Mouse (Mus musculus) neural tube, embryonic 10.5 days (tissue): ENCODE results near the gene Eno2.
A peak's percentile ranks its signal among the peaks of the same experiment; 100 is the strongest.
"Not testable (repeated sequence)": the region's sequence is repeated elsewhere in the genome, so short reads cannot be mapped to it uniquely, and the experiment has no call there.

Source experiments
- DNase-seq: peaks from one replicate; pipeline ENCODE4 v3.0.0-alpha.2; 2017; ENCODE audit warnings: low spot score; ENCODE audit errors: extremely low spot score

The Eno2 gene

DNA sequence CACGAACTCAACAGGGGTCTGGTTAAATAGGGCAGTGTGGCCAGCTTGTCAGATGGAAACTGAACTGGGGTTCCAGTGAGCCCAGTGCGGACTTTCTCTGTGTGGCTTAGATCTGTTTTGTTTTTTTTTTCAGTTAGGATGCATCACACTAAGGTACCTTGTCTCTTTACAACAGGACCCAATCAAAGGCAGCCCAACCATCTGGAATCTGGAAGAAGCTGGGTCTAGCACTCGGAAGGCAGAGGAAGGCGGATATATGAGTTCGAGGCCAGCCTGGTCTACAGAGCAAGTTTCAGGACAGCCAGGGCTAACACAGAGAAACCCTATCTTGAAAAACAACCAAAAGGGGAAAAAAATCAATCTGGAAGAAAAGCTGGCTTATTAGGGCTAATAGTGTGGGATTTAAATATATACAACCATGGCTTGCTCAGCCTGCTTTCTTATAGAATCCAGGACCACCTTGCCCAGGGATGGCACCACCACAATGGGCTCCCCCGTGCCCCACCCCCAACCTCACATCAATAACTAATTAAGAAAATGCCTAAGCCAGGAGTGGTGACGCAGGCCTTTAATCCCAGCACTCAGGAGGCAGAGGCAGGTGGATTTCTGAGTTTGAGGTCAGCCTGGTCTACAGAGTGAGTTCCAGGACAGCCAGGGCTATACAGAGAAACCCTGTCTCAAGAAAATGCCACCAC, 37.1 kb upstream of the Eno2 start:
- DNase-seq, result no peak

DNA sequence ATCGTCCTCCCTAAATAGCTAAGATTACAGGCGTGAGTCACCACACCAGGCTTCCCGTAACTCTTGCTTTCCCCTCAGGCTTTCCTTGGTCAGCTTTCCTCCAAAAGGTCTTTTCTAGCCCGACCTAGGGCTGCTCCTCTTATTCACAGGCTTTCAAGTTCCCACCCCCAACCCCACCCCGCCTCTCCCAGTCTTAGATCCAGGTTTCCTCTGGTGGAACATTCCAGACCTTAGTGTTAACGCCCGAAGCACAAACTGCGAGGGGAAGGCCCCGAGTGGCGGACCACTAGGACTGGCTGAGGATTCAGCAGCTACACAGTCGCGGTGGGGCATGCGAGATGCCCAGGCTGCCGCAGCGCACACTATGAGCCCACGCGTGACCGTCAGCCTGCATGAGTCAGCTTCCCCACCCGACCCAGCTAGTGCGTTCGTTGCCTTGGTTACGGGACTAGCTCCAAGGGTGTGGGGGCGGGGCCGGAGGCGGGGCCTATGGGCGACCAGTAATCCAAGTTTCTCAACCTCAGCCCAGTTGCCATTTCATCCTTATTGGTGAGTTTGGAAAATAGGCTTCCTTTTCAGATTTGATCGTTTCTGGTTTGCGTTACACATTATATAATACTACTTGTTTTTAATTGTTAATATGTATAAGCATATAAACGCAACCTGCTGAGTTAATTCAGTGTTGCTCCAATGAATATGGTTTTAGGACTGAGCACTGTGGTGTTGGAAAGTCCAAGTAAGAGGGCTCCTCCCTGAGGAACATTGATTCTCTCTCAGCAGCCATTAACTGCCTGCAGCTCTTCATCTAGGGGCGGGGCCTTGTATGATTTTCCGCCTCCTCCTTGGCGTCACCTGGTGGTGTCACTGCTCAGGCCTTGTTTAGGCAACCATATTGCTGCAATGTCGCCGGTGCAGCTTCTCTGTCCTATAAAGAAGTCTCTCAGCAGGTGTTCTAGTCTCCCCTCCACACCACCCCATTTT, 36.2 kb upstream of the Eno2 start:
- DNase-seq, result peak; percentile 91

DNA sequence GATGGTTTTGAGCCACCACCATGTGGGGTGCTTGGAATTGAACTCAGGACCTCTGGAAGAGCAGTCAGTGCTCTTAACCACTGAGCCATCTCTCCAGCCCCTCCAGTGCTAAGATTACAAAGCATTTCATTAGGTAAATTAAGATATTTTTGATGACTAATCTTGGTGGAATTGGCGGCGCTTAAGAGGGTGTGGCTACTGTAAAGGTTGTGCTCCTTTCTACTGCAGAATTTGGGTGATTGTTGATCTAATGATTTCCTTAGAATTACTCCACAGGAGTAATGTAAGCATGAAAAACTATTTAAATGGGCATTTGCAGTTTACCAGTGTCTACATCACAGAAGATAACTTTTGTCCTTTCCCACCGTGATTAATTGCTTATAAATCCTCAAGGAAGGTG, 34.9 kb upstream of the Eno2 start:
- no peak for DNase-seq

DNA sequence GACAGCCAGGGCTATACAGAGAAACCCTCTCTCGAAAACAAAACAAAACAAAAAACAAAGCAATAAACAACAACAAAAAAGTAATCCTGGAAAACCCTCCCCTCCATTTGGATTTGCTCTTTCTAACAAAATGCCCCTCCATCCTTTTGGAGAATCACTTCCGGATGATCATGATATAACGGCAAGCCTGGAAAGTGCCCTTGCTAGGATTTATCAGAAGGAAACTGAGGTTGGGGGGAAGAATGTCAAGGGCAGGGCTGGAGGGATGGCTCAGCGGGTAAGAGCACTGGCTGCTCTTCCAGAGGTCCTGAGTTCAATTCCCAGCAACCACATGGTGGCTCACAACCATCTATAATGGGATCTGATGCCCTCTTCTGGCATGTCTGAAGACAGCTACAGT, 34.2 kb upstream of the Eno2 start:
- not testable (repeated sequence) for DNase-seq

DNA sequence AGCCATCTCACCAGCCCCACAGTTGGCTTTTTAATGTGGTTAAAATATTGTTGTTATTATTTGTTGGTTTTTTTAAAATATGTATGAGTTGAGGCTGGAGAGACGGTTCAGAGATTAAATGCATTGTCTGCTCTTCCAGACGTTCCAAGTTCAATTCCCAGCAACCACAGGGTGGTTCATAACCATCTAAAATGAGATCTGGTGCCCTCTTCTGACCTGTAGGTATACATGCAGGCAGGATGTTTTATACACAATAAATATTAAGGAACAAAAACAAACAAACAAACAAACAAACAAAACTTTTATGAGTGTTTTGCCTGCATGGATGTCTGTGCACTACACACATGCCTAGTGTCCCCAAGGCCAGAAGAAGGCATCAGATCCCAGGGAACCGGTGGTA, 33.6 kb upstream of the Eno2 start:
- no peak for DNase-seq

DNA sequence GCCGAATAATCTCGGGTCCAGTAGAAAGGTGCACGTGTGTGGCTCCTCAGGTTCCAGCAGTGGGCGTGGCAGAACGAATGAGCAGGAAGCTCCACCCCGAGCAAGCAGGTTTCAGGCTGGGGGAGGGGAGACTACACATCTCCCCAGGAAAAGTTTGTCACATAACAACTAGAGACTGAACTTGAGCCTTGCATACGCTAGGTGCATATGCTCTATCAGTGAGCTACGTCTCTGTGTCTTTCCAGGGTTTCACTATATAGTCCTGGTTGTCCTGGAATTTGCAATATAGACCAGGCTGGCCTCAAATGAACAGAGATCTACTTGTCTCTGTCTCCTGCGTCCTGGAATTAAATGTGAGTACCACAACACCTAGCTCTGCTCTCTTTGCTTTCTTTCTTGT, 32.9 kb upstream of the Eno2 start:
- not testable (repeated sequence) for DNase-seq

DNA sequence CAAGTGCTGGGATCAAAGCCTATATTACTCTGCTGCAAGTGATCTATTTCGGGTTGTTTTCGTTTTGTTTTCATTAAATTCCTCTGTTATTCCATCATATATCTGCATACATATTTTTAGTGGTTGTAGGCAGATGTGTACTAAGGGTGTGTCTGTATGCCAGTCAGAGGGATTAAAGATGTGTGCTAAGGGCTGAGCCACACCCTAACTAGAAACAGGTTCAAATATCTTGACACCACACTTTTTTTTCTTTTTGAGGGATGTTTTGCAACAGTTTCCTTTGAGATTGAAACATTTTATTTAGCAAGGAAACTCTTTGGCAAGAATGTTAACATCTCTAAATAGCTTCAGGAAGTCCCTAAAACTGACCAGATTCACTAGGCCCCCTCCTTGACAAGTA, 26.7 kb upstream of the Eno2 start:
- DNase-seq, result no peak

DNA sequence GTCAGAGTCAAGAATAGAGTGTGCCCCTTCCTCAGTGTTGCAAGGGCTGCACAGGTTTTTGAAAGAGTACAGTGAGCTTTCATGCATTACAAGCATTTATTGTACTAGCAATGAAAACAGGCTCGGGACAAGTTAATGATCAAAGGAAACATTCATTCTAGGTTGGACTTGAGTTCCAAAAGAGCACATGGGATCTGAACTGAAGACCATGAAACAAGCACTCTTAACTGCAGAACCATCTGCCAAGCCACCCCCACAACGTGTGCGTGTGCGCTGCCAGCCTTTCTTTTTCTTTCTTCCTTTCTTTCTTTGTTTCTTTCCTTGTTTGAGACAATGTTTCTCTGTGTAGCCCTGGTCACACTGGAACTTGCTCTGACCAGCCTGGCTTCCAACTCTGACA, 26.3 kb upstream of the Eno2 start:
- DNase-seq, result no peak

DNA sequence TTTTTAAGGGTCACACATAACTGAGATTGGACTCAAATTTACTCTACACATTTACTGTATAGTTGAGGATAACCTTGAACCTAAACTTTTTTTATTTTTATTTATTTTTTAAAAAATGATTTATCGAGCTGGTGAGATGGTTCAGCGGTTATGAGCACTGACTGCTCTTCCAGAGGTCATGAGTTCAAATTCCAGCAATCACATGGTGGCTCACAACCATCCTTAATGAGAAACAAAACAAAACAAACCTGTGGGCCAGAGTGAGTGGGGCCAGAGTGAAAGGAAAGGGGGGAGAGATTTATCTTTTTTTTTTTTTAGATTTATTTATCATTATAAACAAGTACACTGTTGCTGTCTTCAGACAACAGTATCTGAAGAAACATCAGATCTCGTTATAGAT, 22.4 kb upstream of the Eno2 start:
- DNase-seq, result no peak

DNA sequence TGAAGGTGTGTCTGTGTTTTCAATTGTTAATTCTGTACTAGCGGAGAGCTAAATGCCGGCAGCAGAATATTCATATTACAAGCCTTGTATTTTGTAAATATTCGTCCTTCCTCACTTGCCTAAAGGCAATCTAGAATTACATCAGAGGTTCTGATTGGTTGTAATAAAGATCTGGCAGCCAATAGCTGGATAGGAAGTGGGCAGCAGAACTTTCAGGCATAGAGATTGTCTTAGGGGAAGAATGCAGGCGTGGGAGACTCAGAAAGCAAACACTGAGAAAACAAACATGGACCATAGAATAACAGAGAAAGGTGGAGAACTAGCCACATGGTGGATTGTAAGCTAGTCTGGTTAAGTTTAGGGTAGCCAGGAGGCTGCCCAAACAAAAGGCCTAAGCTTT, 20.6 kb upstream of the Eno2 start:
- no peak for DNase-seq

DNA sequence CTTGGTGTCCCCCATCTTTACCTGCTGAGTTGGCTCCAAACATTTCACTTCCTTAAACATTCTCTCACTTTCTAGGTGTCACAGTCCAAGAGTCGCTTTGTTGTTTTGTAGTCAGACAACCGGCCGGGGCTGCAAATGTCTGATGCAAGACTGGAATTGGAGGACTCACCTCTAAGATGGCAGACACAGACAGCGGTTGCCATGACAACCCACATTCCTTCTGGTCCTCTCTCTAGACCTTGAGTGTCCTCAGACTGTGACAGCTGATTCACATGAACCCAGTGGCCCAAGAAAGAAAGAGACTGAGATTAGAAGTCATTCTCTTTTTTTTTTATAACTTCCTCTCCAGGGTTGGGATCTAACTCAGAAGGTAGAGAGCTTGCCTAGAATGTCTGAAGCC, 20.0 kb upstream of the Eno2 start:
- no peak for DNase-seq

DNA sequence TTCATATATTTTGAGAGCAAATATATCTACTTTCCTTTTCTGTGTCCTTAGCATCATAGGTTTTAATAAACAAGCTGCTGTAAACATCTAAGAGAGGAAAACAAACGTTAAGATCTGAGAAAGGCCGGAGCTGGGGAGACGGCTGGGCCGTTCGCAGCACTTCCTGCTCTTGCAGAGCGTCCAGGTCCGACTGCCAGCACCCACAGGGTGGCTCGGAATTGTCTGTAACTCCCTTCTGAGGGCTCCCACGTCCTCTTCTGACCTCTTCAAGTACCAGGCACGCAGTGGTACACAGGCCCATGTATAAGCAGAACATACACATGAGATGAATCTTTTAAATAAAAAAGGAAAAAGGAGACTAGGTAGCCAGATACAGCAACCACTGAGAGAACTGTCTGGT, 18.2 kb upstream of the Eno2 start:
- no peak for DNase-seq

DNA sequence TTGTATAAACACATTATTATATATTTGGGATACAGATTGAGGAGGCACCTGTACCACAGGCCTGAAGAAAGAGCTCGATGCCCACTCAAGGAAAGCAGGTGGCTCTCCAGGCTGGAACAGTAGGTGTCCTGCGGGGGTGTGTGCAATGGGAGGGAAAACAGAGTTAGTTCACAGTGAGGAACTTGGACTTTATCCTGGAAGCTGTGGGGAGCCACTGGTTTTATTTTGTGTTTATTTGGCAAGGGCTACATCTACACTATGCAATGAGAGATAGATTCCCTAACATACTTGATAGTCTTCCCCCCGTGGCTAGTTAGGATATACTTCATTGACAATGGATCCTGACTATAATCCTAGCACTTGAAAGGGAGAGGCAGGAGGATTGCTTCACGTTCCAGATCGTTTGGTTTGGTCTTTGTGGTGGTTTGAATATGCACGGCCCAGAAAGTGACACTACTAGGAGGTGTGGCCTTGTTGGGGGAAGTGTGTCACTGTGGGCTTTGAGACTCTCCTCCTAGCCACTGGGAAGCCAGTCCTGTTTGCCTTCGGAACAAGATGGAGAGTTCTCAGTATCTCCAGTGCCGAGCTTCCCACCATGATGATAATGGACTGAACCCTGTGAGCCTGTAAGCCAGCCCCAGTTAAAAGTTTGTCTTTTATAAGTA, 17.4 kb upstream of the Eno2 start:
- no peak for DNase-seq

DNA sequence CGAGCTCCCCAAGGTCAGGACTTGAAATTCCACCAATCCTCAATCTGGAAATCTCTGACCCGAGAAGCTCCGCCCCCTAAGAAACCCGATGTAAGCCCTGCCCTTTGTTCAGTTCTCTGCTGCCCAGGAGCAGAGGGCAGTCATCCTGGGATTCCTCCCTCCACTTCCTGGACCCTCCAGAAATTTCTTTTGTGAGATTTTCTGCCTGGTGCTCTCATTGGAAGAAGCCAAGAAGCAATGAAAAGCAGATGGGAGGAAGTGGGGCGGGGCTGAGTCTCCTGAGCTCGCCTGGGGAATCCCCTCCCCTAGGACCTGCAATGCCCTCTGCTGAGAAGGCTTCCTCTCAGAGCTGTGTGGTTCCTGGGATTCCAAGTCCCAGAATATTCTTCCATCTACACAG, 13.0 kb upstream of the Eno2 start:
- peak; percentile 39 for DNase-seq

DNA sequence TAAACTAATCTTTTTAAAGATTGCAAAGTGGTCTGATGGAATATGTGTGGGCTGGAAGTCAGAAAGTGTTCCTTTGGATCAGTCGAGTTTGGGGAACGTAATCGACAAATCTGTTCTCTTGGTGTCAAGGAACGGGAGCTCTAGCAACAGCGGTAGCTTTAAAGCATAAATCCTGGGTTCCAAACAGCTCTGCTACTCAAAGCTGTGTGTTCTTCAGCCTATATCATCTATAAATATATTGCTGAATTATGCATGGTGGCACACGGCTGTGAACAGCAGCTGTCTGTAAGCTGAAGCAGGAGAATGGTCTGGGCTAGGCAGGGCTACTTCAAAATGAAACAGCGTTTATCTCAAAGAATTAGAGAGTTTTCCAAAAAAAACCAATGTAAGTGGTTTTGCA, 11.4 kb upstream of the Eno2 start:
- DNase-seq, result no peak

DNA sequence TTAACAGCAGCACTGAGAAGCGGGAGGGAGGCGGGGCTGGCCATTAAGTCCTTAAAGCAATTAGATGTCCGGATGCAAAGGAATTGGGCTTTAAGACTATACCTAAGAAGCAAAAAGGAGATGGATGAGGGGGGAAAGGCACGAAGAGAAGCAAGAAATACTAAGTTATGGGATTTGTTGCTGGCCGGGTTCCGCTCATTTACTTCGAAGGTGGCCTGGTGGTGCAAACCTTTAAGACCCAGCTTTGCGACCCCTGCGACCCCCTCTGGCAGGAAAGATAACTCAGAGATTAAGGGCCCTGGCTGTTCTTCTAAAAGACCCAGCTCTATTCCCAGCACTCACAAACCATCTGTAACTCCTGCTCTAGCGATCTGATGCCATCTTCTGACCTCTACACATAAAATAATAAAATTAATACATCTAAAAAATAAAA, 10.5 kb upstream of the Eno2 start:
- peak; percentile 48 for DNase-seq

DNA sequence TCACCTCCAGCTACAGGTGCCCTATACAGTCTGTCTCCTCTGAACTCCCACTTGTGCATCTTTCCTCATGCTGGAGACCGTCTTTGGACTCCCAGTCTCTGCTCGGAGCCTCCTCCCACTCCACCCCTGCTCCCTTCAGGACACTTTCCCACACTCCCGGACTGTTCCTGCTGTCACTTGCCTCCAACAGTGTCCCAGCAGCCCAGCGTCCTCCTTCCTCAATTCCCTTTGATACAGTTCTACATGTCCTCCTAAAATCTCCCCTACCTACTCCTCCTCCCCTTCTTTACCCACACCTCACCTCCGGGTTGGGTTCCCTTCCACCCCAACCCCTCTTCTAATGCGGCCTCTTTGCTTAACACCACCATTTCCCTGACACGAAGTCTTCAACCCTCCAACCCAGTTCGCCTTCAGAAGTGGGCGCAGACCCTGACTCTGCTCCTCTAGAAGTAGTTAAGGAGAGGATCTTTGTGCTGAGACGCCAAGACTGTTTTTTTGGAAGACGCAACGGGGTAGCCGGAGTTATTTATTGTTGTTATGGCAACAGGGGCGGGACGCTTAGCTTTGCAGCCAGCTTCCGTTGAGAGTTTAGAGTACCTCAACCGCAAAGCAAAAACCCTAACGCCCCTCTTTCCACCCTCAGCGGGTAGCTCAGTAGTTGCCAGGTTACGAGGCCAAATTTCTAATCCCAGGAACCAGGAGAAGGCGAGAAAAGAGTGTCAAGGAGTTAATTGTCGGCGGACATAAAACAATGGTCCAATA, 9.9 kb upstream of the Eno2 start, which contains the start of gene Lrrc23:
TSS of gene Lrrc23 (minus strand) at position 506 of the 762 bp plus-strand sequence.
- peak; percentile 73 for DNase-seq

DNA sequence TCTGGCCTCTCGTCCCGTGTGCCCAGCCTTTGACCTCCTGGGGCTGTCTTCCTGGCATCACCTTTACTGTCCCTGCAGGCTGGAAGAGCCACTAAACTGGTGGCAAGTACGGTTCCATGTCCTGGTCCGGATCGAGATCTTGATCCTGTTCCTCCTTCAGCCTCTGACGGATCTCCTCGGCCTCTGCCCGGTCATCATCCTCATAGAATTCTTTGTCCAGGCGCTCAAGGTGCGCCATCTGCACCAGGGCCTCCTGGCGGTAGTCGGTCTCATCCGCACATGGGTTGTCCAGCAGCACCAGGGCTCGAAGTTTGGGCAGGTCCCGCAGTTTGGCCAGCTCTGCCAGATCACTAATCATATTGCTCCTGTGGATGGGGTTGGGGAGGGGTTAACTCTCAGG, 1.0 kb upstream of the Eno2 start:
- DNase-seq, result no peak

DNA sequence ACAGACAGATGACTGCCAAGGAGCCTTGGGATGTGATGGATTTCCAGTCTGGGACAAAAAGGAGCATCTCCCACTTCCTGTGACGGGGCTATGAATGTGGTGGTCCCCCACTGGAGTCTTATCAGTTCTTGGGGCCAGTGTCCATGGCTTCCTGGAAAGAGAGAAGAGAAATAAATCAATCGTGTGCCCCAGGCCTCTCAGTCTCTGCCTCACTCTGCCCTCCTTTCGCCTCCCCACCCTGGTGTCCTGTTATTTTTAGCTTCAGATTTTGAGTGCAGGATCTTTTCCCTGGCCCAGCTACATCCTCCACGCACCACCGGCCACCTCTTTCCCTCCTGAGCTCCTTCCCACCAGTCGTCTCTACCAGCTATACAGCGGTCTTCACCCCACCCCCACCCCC, 540 bp upstream of the Eno2 start:
- no peak for DNase-seq

DNA sequence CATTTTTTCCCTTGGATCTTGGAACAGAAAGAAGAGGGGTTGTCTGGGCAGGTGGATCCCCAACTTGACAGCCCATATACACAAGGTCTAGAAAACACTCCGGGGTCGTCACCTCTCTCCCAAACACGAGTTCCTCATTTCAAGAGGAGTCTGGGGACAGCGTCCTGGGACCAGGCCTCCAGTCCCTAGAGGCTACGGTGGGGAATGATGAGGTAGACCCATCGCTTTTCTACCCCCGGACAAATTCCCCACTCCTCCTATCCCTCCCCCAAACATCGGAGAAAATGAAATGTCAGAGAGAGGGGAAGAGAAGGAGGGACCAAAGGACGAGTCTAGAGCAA, 799 bp downstream of the Eno2 start:
- no peak for DNase-seq

DNA sequence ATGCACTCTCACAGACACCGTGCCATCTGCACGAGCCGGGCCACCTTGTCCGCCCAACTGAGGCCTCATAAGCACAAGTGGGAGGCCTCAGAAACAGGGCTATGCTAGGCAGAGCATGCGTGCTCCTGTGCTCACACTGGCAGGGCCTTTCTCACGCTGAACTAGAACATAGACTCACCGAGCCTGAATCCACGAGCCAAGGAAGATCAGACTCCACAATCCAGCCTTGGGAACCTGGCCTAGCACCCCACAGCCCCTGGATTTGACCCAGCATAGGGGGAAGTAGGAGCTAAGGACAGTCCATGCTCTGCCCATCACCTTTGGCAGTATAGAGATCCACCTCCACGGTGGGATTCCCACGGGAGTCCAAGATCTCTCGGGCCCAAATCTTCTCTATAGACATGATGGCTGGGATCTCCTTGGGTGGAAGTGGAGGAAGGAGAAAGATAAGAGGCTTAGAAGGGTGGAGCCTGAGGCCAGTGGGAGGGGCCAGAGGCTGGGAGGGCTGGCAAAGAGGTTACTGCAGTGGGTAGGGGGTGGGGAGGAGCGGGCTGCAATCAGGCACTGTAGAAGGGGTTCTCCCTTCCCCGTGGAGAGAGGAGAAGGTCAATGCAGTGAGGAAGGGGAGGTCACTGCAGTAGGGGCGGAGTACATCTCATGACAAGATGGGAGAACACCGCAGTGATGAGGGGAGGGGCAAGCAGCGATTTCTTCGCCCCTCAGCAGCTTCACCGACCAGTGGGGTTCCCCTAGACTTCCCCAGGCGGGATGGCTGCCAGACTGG, 1.4 kb downstream of the Eno2 start:
- DNase-seq, result no peak
